Mouse (Mus musculus) layer of hippocampus, adult 11-12 months (tissue): ENCODE data around the gene Commd2.

Experiments used
- DNase-seq: peaks from one replicate; pipeline ENCODE4 v3.0.0; 2022; ENCODE audit warnings: low spot score

Commd2 gene

DNA sequence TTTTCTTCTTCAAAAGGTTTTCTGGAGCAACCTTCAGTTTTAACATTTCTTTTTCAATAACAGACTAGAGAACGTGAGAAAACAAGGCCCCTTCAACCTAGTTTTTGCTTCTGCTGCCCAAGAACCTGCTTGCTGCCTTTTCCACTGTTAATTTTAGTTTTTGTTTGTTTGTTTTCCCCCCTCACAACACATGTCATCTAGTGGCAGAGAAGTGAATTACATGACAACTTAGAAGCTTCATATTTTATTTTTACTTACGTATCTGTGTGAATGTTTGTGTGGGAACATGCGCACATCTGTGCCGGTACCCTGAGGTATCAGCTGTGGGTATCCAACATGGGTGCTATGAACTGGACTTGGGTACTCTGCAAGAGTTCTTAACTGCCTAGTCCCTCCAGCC lies 35.9 kb downstream of the Commd2 start:
- no peak for DNase-seq

DNA sequence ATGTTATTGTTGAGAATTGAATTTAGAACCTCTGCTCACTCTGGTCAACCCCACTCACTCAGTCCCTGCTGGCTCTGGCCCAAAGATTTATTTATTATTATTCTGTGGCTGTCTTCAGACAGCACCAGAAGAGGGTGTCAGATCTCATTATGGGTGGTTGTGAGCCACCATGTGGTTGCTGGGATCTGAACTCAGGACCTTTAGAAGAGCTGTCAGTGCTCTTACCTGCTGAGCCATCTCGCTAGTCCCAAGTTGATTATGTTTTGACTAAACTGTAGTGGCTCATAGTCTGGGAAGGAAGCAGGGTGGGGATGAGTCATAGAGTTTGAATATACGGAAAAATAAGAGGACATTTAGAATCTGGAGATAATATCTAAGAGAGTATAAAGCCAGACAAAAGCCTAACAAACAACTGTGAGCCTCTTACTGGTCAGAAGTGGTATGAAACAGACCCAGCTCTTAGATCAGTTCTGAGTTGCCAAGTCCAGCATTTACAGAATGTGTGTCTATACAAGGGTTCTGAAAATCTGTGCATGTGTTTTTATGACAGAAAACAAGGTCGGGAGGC lies 39.0 kb downstream of the Commd2 start:
- no peak for DNase-seq

- no peak for DNase-seq
Observed at GRCm38 (mm10) chr3:57611776-57612175, 39.7 kb downstream of the Commd2 start.

GRCm38 (mm10) chr3:57604618-57605015 lies 46.9 kb downstream of the Commd2 start:
- DNase-seq = no peak

- DNase-seq = no peak
Observed at GRCm38 (mm10) chr3:57603891-57604617, 47.5 kb downstream of the Commd2 start.

GRCm38 (mm10) chr3:57602610-57603009 lies 48.9 kb downstream of the Commd2 start:
- DNase-seq = no peak

GRCm38 (mm10) chr3:57596566-57596965 lies 54.9 kb downstream of the Commd2 start:
- DNase-seq = no peak

GRCm38 (mm10) chr3:57595506-57595905 lies 56.0 kb downstream of the Commd2 start:
- DNase-seq = no peak
